Mouse (Mus musculus) liver, adult 2 months (tissue): Measurements from ENCODE around the gene Trappc13. TPM values are rescaled to one million over a fixed set of nuclear protein-coding genes. Genes with fewer than 3 reads are reported as not detected.

ENCODE experiments used
- DNase-seq: peaks from one replicate; pipeline ENCODE4 v3.0.0-alpha.2; 2011; ENCODE audit warnings: low read depth, low spot score; ENCODE audit errors: extremely low read depth
- H3K27ac ChIP-seq: fragments of 200-500 bp; replicated peaks from 2 replicates; pipeline ENCODE4 v1.5.1; 2012; ENCODE audit warnings: low read depth, mild to moderate bottlenecking, control low read depth, inconsistent platforms, low read length; ENCODE audit not compliant: insufficient read depth
- H3K27me3 ChIP-seq: fragments of 200-500 bp; 2 replicates; pipeline ENCODE4 v1.6.1; 2012; ENCODE audit warnings: mild to moderate bottlenecking, moderate library complexity, low read length, inconsistent platforms; ENCODE audit not compliant: control insufficient read depth, insufficient read depth
- H3K36me3 ChIP-seq: fragments of 200-500 bp; 2 replicates; pipeline ENCODE4 v1.6.1; 2012; ENCODE audit warnings: low read length, inconsistent platforms; ENCODE audit not compliant: control insufficient read depth, insufficient read depth
- H3K4me1 ChIP-seq: fragments of 200-500 bp; 2 replicates; pipeline ENCODE4 v1.6.1; 2011; ENCODE audit warnings: low read length; ENCODE audit not compliant: control insufficient read depth, insufficient read depth
- H3K4me3 ChIP-seq: fragments of 200-500 bp; 2 replicates; pipeline ENCODE4 v1.5.1; 2011; ENCODE audit warnings: low read depth, mild to moderate bottlenecking, control low read depth, low read length, moderate library complexity; ENCODE audit not compliant: insufficient read depth
- H3K79me2 ChIP-seq: fragments of 200-500 bp; 2 replicates; pipeline ENCODE4 v1.6.1; 2012; ENCODE audit warnings: inconsistent platforms, mild to moderate bottlenecking, low read length, moderate library complexity; ENCODE audit not compliant: control insufficient read depth, insufficient read depth
- H3K9ac ChIP-seq: fragments of 200-500 bp; 2 replicates; pipeline ENCODE4 v1.6.1; 2012; ENCODE audit warnings: low read depth, mild to moderate bottlenecking, control low read depth, inconsistent platforms, low read length
- CTCF ChIP-seq: fragments of 200-500 bp; IDR thresholded peaks from 2 replicates; pipeline ENCODE4 v1.5.1; 2011; ENCODE audit warnings: low read depth, low read length, control low read depth
- POLR2A ChIP-seq: fragments of 200-500 bp; IDR thresholded peaks from 2 replicates; pipeline ENCODE4 v1.6.1; 2011; ENCODE audit warnings: low read length, control low read depth; ENCODE audit not compliant: insufficient read depth; ENCODE audit errors: extremely low read depth
- WGBS: fragments of 180-500 bp; shearing (Covaris S2); methylation state at CpG from one replicate; pipeline ENCODE4 v1.1.7; 2018; 5-methylcytosine and 5-hydroxymethylcytosine counted together
- polyA plus RNA-seq: library from polyadenylated mRNA; depleted of rRNA; stranded (reverse); fragments of >200 nt; gene quantifications from 2 replicates; pipeline ENCODE4 v1.2.3, GENCODE M21; 2012
- total RNA-seq: library from RNA; depleted of rRNA; stranded (reverse); fragments of >200 nt; gene quantifications from 2 replicates; pipeline ENCODE4 v1.2.3, GENCODE M21; 2014

The Trappc13 gene
- total and polyA plus RNA-seq, 2 experiments = 4.6 to 26.3 TPM

- H3K36me3 ChIP-seq = peaks cover 37% of the 10 kb centered on the region
- no peak for DNase-seq
- H3K79me2 ChIP-seq = no peaks in the 10 kb centered on the region
- TF ChIP-seq POLR2A = no peak
- no peak for TF ChIP-seq CTCF
- no peak overlapping the region for H3K4me3 ChIP-seq
- no peaks in the 10 kb centered on the region for H3K27me3 ChIP-seq
- no peaks in the 10 kb centered on the region for H3K4me1 ChIP-seq
- no peak overlapping the region for H3K27ac ChIP-seq
- 93% methylated on average over 7 of the region's 7 CpGs for WGBS
- H3K9ac ChIP-seq = no peak overlapping the region
These were observed 23.2 kb downstream of the Trappc13 start for GRCm38 (mm10) chr13:104155106-104155505.

- peaks cover 37% of the 10 kb centered on the region for H3K36me3 ChIP-seq
- TF ChIP-seq CTCF = no peak
- TF ChIP-seq POLR2A = no peak
- no peak overlapping the region for H3K4me3 ChIP-seq
- no peaks in the 10 kb centered on the region for H3K4me1 ChIP-seq
- H3K79me2 ChIP-seq = no peaks in the 10 kb centered on the region
- no peak overlapping the region for H3K27ac ChIP-seq
- 91% methylated on average over 5 of the region's 5 CpGs for WGBS
- no peak overlapping the region for H3K9ac ChIP-seq
- H3K27me3 ChIP-seq = no peaks in the 10 kb centered on the region
- no peak for DNase-seq
These were observed 24.1 kb downstream of the Trappc13 start for GRCm38 (mm10) chr13:104154180-104154579.

- peaks cover 50% of the 10 kb centered on the region for H3K36me3 ChIP-seq
- H3K79me2 ChIP-seq = no peaks in the 10 kb centered on the region
- no peak overlapping the region for H3K4me3 ChIP-seq
- no peak overlapping the region for H3K27ac ChIP-seq
- 55% methylated on average over 3 of the region's 3 CpGs for WGBS
- H3K4me1 ChIP-seq = 0 out of 2 replicates have a peak, but pooled peaks cover 2% of the 10 kb centered on the region
- no peak overlapping the region for H3K9ac ChIP-seq
- no peak for TF ChIP-seq CTCF
- TF ChIP-seq POLR2A = no peak
- DNase-seq = peak; percentile 81
- H3K27me3 ChIP-seq = no peaks in the 10 kb centered on the region
These were observed 32.6 kb downstream of the Trappc13 start for GRCm38 (mm10) chr13:104145646-104146045.

- Histone ChIP-seq H3K36me3 (peaks cover 50% of the 10 kb centered on the region), H3K4me1 (0 out of 2 replicates have a peak, but pooled peaks cover 2% of the 10 kb centered on the region), H3K27me3 (no peaks in the 10 kb centered on the region), H3K27ac (no peak overlapping the region), H3K9ac (no peak overlapping the region), H3K79me2 (no peaks in the 10 kb centered on the region), H3K4me3 (no peak overlapping the region)
- peak; percentile 46 for DNase-seq
- 80% methylated on average over 9 of the region's 9 CpGs for WGBS
- TF ChIP-seq CTCF (no peak), POLR2A (no peak)
These were observed 33.4 kb downstream of the Trappc13 start for GRCm38 (mm10) chr13:104144871-104145270.

- Histone ChIP-seq H3K36me3 (peaks cover 22% of the 10 kb centered on the region), H3K4me1 (no peaks in the 10 kb centered on the region), H3K79me2 (no peaks in the 10 kb centered on the region), H3K4me3 (no peak overlapping the region), H3K27ac (no peak overlapping the region), H3K9ac (no peak overlapping the region), H3K27me3 (no peaks in the 10 kb centered on the region)
- DNase-seq = peak; percentile 63
- whole genome bisulfite sequencing = 38% methylated on average over 13 of the region's 13 CpGs
- no peak for TF ChIP-seq POLR2A
- peak; percentile 82 for TF ChIP-seq CTCF
These were observed 38.7 kb downstream of the Trappc13 start for GRCm38 (mm10) chr13:104139369-104140209.
